Mouse (Mus musculus): ENCODE data around the gene Bcl9. TPM values are rescaled to one million over a fixed set of nuclear protein-coding genes. Genes with fewer than 3 reads are reported as not detected.

Gene Bcl9
- polyA plus RNA-seq, 1 experiment from 2014 or later = 74.0 TPM

DNA sequence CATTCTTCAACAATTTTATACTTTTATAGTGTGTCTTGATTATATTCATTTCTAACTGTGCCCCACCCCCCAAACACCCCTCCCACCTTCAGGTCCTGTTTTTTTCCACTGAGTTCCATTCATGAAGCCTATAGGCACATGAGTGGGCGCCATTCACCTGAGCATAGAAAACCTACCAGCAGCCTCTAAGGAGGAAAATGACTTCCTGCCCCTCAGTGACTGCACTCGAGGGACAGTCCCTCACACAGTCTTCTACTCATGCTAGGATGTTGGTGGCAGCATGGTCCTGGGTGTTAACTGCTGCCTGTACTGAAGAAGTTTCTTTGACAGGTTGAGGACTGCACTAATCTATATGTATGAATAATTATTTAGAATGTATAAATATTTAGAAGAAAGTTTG, 30.1 kb upstream of the Bcl9 start:
- H3K4me1 ChIP-seq (ENCODE audit: control insufficient read depth, insufficient read depth, low read length) = no peaks in the 10 kb centered on the region
- no peak overlapping the region for H3K27ac ChIP-seq (replicated peaks; ENCODE audit: low read depth, low read length)
- no peaks in the 10 kb centered on the region for H3K9me3 ChIP-seq (replicated peaks; ENCODE audit: control insufficient read depth, low read length)
- no peak overlapping the region for H3K4me2 ChIP-seq (ENCODE audit: low read depth, low read length)
- H3K4me3 ChIP-seq (ENCODE audit: low read depth, low read length) = no peak overlapping the region
- H3K9ac ChIP-seq (replicated peaks; ENCODE audit: low read length) = no peak overlapping the region
- H3K36me3 ChIP-seq (replicated peaks; ENCODE audit: control insufficient read depth, insufficient read depth, low read depth, low read length) = no peaks in the 10 kb centered on the region
- H3K27me3 ChIP-seq (ENCODE audit: control insufficient read depth, insufficient read depth, low read length) = no peaks in the 10 kb centered on the region
- DNase-seq (ENCODE audit: low spot score) (no peak), ATAC-seq (replicated peaks; ENCODE audit: insufficient number of reproducible peaks, low FRiP score, low TSS enrichment, low read depth) (no peak)
- WGBS = 88% methylated on average over 2 of the region's 2 CpGs

DNA sequence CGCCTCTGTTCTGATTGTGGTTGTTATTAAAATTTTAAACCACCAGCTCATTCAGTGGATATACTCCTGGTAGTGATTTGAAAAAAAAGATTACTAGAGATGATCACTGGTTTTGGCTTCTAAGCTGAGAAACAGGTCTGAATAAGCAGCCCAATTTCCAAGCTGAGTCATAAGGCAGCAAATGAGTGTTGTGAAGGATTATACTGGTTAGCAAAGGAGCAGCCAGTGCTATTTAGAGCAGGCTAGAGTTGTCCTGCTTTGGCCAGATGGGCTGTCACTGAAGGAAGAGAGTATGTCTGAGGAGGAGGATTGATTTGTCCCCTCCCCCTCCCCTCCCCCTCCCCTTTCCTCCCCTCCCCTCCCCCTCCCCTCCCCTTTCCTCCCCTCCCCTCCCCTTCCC, 29.6 kb upstream of the Bcl9 start:
- Histone ChIP-seq H3K27me3 (ENCODE audit: control insufficient read depth, insufficient read depth, low read length) (no peaks in the 10 kb centered on the region), H3K4me2 (ENCODE audit: low read depth, low read length) (no peak overlapping the region), H3K9me3 (replicated peaks; ENCODE audit: control insufficient read depth, low read length) (no peaks in the 10 kb centered on the region), H3K36me3 (replicated peaks; ENCODE audit: control insufficient read depth, insufficient read depth, low read depth, low read length) (no peaks in the 10 kb centered on the region), H3K4me1 (ENCODE audit: control insufficient read depth, insufficient read depth, low read length) (no peaks in the 10 kb centered on the region), H3K27ac (replicated peaks; ENCODE audit: low read depth, low read length) (no peak overlapping the region), H3K4me3 (ENCODE audit: low read depth, low read length) (no peak overlapping the region), H3K9ac (replicated peaks; ENCODE audit: low read length) (no peak overlapping the region)
- no peak for DNase-seq (ENCODE audit: low spot score)
- ATAC-seq (replicated peaks; ENCODE audit: insufficient number of reproducible peaks, low FRiP score, low TSS enrichment, low read depth) = no peak
- WGBS = 89% methylated on average over 1 of the region's 1 CpGs

DNA sequence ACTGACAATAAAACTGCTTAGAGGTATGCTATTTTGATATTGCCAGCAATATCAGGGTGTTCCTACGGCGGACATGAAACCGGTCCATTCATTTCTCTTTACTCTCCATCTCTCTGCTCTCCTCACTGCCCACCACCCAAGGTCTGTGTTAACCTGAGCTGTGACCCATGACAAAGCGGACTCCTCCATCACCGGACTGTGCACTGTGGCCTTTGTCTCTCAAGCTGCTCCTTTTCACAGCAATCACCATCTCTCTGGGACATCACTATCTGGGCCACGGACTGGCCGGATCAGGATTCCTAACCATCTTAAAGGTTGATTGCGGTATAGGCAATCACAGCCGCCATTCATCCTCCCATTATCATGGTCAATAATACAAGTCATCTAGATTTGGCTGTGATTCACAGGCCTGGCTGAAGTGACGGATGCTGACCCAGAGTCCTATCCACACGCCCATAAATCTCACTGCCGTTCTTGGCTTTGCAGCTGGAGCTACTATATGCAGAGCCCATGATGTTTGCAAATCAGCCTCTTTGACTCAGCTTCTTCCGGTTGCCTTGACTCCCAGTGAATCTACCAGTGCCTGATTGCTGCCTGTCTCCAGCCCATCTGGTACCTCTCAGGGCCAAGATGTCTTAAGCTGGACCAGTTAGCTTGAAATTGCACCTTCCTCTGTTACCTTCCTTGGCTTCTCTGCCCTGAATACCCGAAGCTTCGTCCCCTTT, 28.1 kb upstream of the Bcl9 start:
- Histone ChIP-seq H3K9me3 (replicated peaks; ENCODE audit: control insufficient read depth, low read length) (no peaks in the 10 kb centered on the region), H3K27me3 (ENCODE audit: control insufficient read depth, insufficient read depth, low read length) (no peaks in the 10 kb centered on the region), H3K27ac (replicated peaks; ENCODE audit: low read depth, low read length) (no peak overlapping the region), H3K4me2 (ENCODE audit: low read depth, low read length) (no peak overlapping the region), H3K4me1 (ENCODE audit: control insufficient read depth, insufficient read depth, low read length) (no peaks in the 10 kb centered on the region), H3K4me3 (ENCODE audit: low read depth, low read length) (no peak overlapping the region), H3K9ac (replicated peaks; ENCODE audit: low read length) (no peak overlapping the region), H3K36me3 (replicated peaks; ENCODE audit: control insufficient read depth, insufficient read depth, low read depth, low read length) (no peaks in the 10 kb centered on the region)
- ATAC-seq (replicated peaks; ENCODE audit: insufficient number of reproducible peaks, low FRiP score, low TSS enrichment, low read depth) (no peak), DNase-seq (ENCODE audit: low spot score) (no peak)
- WGBS = 78% methylated on average over 15 of the region's 15 CpGs

DNA sequence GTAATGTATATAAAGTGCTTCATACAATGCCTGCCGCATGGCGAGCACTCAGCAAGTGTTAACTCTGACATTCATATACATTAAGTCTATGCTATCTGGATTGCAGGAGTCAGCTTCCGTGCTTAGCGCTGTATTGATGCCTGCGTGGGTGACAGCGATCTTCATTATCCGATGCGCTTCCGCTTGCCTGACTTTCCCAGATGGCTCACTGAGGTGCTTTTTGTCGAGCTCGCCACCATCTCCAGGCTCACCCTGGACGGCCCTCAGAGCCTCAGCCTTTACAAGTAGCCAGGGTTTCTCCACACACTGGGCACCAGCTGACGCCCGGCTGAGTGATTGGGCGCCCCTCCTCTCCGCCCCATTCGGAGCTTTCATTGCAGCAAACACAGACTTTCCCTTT, 26.3 kb upstream of the Bcl9 start:
- Histone ChIP-seq H3K4me1 (ENCODE audit: control insufficient read depth, insufficient read depth, low read length) (no peaks in the 10 kb centered on the region), H3K9ac (replicated peaks; ENCODE audit: low read length) (no peak overlapping the region), H3K27me3 (ENCODE audit: control insufficient read depth, insufficient read depth, low read length) (no peaks in the 10 kb centered on the region), H3K4me3 (ENCODE audit: low read depth, low read length) (no peak overlapping the region), H3K9me3 (replicated peaks; ENCODE audit: control insufficient read depth, low read length) (no peaks in the 10 kb centered on the region), H3K27ac (replicated peaks; ENCODE audit: low read depth, low read length) (no peak overlapping the region), H3K36me3 (replicated peaks; ENCODE audit: control insufficient read depth, insufficient read depth, low read depth, low read length) (no peaks in the 10 kb centered on the region), H3K4me2 (ENCODE audit: low read depth, low read length) (no peak overlapping the region)
- ATAC-seq (replicated peaks; ENCODE audit: insufficient number of reproducible peaks, low FRiP score, low TSS enrichment, low read depth) (no peak; the same call in 1 of the 2 replicates), DNase-seq (ENCODE audit: low spot score) (no peak)
- 67% methylated on average over 17 of the region's 17 CpGs for WGBS

DNA sequence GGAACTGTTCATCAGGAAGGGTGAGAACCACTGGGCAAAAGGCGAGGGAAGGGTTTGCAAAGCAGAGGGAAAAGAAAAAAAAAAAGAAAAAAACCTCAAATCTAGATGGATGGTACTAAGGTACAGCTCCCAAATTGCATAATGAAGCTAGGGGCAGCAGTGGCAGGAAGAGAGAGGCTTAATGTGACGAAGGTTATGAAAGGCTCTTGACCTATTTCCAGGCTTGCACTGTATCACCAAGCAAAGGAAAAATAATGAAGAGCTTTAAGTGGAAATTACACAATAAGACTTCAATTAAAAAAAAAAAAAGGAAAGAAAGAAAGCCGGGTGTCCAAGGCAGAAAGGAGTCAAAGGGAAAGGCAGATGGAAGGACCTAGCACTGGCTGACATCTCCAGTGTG, 19.6 kb upstream of the Bcl9 start:
- DNase-seq (ENCODE audit: low spot score) = no peak
- Histone ChIP-seq H3K27me3 (ENCODE audit: control insufficient read depth, insufficient read depth, low read length) (no peaks in the 10 kb centered on the region), H3K4me1 (ENCODE audit: control insufficient read depth, insufficient read depth, low read length) (no peaks in the 10 kb centered on the region), H3K36me3 (replicated peaks; ENCODE audit: control insufficient read depth, insufficient read depth, low read depth, low read length) (no peaks in the 10 kb centered on the region), H3K9me3 (replicated peaks; ENCODE audit: control insufficient read depth, low read length) (no peaks in the 10 kb centered on the region), H3K9ac (replicated peaks; ENCODE audit: low read length) (no peak overlapping the region), H3K4me2 (ENCODE audit: low read depth, low read length) (no peak overlapping the region), H3K27ac (replicated peaks; ENCODE audit: low read depth, low read length) (no peak overlapping the region), H3K4me3 (ENCODE audit: low read depth, low read length) (no peak overlapping the region)
- no peak for ATAC-seq (replicated peaks; ENCODE audit: insufficient number of reproducible peaks, low FRiP score, low TSS enrichment, low read depth)
- 74% methylated on average over 3 of the region's 3 CpGs for WGBS

DNA sequence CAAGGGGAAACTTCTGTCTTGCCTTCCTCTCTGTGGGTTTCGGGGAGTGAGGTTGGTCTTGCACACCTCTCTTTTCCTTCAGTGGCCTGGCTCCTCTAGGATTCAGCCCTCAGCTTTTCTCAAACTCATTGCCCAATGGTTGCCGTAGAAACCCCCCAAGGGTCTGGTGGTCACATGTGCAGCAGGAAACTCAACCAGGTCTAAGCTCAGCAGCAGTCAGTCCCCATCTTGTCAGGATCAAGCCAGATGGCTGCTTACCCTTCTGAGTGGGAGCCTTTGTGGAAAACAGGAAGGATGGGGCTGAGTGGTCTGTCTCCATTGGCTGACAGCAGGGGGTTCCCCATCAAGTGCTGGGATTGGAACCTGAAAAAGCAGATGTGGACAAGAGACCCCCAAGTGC, 15.7 kb upstream of the Bcl9 start:
- ATAC-seq (replicated peaks; ENCODE audit: insufficient number of reproducible peaks, low FRiP score, low TSS enrichment, low read depth) (peak; percentile 61; the same call in 1 of the 2 replicates), DNase-seq (ENCODE audit: low spot score) (peak; percentile 42)
- H3K4me1 ChIP-seq (ENCODE audit: control insufficient read depth, insufficient read depth, low read length) = no peaks in the 10 kb centered on the region
- H3K9me3 ChIP-seq (replicated peaks; ENCODE audit: control insufficient read depth, low read length) = no peaks in the 10 kb centered on the region
- no peak overlapping the region for H3K4me3 ChIP-seq (ENCODE audit: low read depth, low read length)
- H3K36me3 ChIP-seq (replicated peaks; ENCODE audit: control insufficient read depth, insufficient read depth, low read depth, low read length) = no peaks in the 10 kb centered on the region
- no peak overlapping the region for H3K4me2 ChIP-seq (ENCODE audit: low read depth, low read length)
- no peak overlapping the region for H3K9ac ChIP-seq (replicated peaks; ENCODE audit: low read length)
- H3K27me3 ChIP-seq (ENCODE audit: control insufficient read depth, insufficient read depth, low read length) = no peaks in the 10 kb centered on the region
- 75% methylated on average over 2 of the region's 2 CpGs for WGBS
- H3K27ac ChIP-seq (replicated peaks; ENCODE audit: low read depth, low read length) = no peak overlapping the region

DNA sequence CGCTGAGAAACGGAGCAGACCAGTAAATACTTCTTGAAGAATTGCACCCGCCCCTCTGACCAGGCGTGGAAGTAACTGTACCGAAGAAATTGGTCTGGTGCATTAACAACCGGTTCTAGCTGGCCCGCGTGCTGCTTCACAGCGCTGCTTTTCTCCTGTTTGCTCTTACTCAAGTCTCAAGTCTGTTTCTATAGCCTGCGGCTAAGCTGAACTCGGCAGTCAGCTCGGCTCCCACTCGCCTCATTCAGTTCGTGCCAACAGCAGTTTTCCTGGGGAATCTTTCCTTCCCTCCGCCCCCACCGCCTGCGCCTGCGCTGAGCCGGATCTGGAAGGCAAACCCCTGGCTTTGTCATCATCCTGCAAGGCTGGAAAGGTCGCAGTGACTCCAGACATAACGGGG, 14.3 kb upstream of the Bcl9 start:
- 21% methylated on average over 21 of the region's 21 CpGs for WGBS
- Histone ChIP-seq H3K4me1 (ENCODE audit: control insufficient read depth, insufficient read depth, low read length) (no peaks in the 10 kb centered on the region), H3K9ac (replicated peaks; ENCODE audit: low read length) (peak overlapping the region; percentile 48; the same call in 1 of the 2 replicates), H3K36me3 (replicated peaks; ENCODE audit: control insufficient read depth, insufficient read depth, low read depth, low read length) (no peaks in the 10 kb centered on the region), H3K4me2 (ENCODE audit: low read depth, low read length) (peak overlapping the region; percentile 37), H3K9me3 (replicated peaks; ENCODE audit: control insufficient read depth, low read length) (no peaks in the 10 kb centered on the region), H3K4me3 (ENCODE audit: low read depth, low read length) (peak overlapping the region; percentile 17; the same call in 1 of the 2 replicates), H3K27me3 (ENCODE audit: control insufficient read depth, insufficient read depth, low read length) (no peaks in the 10 kb centered on the region), H3K27ac (replicated peaks; ENCODE audit: low read depth, low read length) (no peak overlapping the region)
- ATAC-seq (replicated peaks; ENCODE audit: insufficient number of reproducible peaks, low FRiP score, low TSS enrichment, low read depth) = 0 out of 2 replicates have a peak, but pooled peaks have one; percentile 14
- DNase-seq (ENCODE audit: low spot score) = peak; percentile 72

DNA sequence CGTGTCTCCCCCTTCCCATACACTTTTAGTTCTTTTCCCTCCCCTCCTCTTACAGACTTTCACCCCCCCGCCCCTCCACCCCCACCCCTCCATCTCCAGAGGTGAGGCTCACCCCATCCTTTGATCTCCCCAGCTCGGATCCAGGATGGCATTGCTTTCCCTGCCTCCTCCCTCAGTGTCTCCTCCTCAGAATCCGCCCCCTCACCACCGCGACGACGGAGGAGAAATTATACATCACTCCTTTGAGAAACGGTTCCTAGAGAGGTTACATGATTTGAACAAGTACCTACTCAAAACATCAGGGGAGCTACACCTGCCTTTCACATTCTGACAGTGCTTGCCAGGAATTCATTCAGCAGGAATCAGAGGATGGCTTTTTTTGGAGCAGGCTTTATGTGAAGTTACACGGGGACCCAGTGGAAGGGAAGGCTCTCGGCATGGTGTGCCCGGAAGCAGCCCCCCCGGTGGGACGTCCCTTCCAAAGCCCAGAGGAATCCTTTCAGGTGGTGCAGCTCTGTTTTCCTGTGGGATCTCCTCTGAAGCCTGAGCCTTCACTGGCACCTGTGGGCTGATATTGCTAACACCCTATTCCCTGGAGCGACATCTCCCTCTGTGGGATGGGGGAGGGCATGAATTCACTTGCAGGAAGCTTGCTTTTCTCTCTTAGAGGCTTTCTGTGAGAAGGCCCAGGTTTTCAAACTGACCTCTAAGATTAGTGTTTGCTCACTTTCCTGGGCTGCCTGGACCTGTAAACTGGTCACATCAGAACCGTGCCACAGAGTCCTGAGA, 12.2 kb upstream of the Bcl9 start:
- H3K4me1 ChIP-seq (ENCODE audit: control insufficient read depth, insufficient read depth, low read length) = no peaks in the 10 kb centered on the region

More for the DNA sequence above, 12.2 kb upstream of the Bcl9 start:
- peak; percentile 11 for DNase-seq (ENCODE audit: low spot score)
- H3K36me3 ChIP-seq (replicated peaks; ENCODE audit: control insufficient read depth, insufficient read depth, low read depth, low read length) = no peaks in the 10 kb centered on the region
- H3K9me3 ChIP-seq (replicated peaks; ENCODE audit: control insufficient read depth, low read length) = no peaks in the 10 kb centered on the region
- WGBS = 4% methylated on average over 15 of the region's 16 CpGs
- H3K27me3 ChIP-seq (ENCODE audit: control insufficient read depth, insufficient read depth, low read length) = no peaks in the 10 kb centered on the region
- no peak overlapping the region for H3K27ac ChIP-seq (replicated peaks; ENCODE audit: low read depth, low read length)
- H3K9ac ChIP-seq (replicated peaks; ENCODE audit: low read length) = 0 out of 2 replicates have a peak overlapping the region, but pooled peaks have one; percentile 9
- ATAC-seq (replicated peaks; ENCODE audit: insufficient number of reproducible peaks, low FRiP score, low TSS enrichment, low read depth) = no peak
- 0 out of 2 replicates have a peak overlapping the region, but pooled peaks have one; percentile 6 for H3K4me3 ChIP-seq (ENCODE audit: low read depth, low read length)
- peak overlapping the region; percentile 26; the same call in 1 of the 2 replicates for H3K4me2 ChIP-seq (ENCODE audit: low read depth, low read length)
